Mouse (Mus musculus): Measurements from ENCODE around the gene Dph2.

The Dph2 gene

GRCm38 (mm10) chr4:117912685-117913273 lies 20.9 kb upstream of the Dph2 start:
- DNase-seq (ENCODE audit: inconsistent age in 2 of 2, low spot score in 1 of 2), result no peak

- DNase-seq (ENCODE audit: inconsistent age in 2 of 2, low spot score in 1 of 2), result no peak
Observed at GRCm38 (mm10) chr4:117912131-117912561, 20.3 kb upstream of the Dph2 start.

- DNase-seq (ENCODE audit: inconsistent age in 2 of 2, low spot score in 1 of 2), result no peak
Observed at GRCm38 (mm10) chr4:117908834-117909453, 17.1 kb upstream of the Dph2 start.

GRCm38 (mm10) chr4:117906196-117906595 lies 14.4 kb upstream of the Dph2 start:
- DNase-seq (ENCODE audit: inconsistent age in 2 of 2, low spot score in 1 of 2), result no peak

- DNase-seq (ENCODE audit: inconsistent age in 2 of 2, low spot score in 1 of 2), result no peak
Observed at GRCm38 (mm10) chr4:117904761-117905160, 12.9 kb upstream of the Dph2 start.

- no peak for DNase-seq (ENCODE audit: inconsistent age in 2 of 2, low spot score in 1 of 2)
Observed at GRCm38 (mm10) chr4:117904094-117904493, 12.3 kb upstream of the Dph2 start.

- no peak for DNase-seq (ENCODE audit: inconsistent age in 2 of 2, low spot score in 1 of 2)
Observed at GRCm38 (mm10) chr4:117898111-117898510, 6.3 kb upstream of the Dph2 start.

- DNase-seq (ENCODE audit: inconsistent age in 2 of 2, low spot score in 1 of 2), result no peak
Observed at GRCm38 (mm10) chr4:117896031-117896430, 4.2 kb upstream of the Dph2 start.

- no peak for DNase-seq (ENCODE audit: inconsistent age in 2 of 2, low spot score in 1 of 2)
Observed at GRCm38 (mm10) chr4:117895339-117895738, 3.5 kb upstream of the Dph2 start.

- DNase-seq (ENCODE audit: inconsistent age in 2 of 2, low spot score in 1 of 2), result no peak
Observed at GRCm38 (mm10) chr4:117894601-117895000, 2.8 kb upstream of the Dph2 start.

GRCm38 (mm10) chr4:117893376-117893775 lies 1.5 kb upstream of the Dph2 start:
- DNase-seq (ENCODE audit: inconsistent age in 2 of 2, low spot score in 1 of 2), result peak in 1 of 2 experiments; percentile 75

GRCm38 (mm10) chr4:117890750-117891149 lies 1.1 kb downstream of the Dph2 start:
- DNase-seq (ENCODE audit: inconsistent age in 2 of 2, low spot score in 1 of 2), result no peak

GRCm38 (mm10) chr4:117890031-117890430 lies 1.8 kb downstream of the Dph2 start:
- DNase-seq (ENCODE audit: inconsistent age in 2 of 2, low spot score in 1 of 2), result no peak

- no peak for DNase-seq (ENCODE audit: inconsistent age in 2 of 2, low spot score in 1 of 2)
Observed at GRCm38 (mm10) chr4:117889471-117889870, 2.4 kb downstream of the Dph2 start.

GRCm38 (mm10) chr4:117887920-117888319 lies 3.9 kb downstream of the Dph2 start:
- no peak for DNase-seq (ENCODE audit: inconsistent age in 2 of 2, low spot score in 1 of 2)

- DNase-seq (ENCODE audit: inconsistent age in 2 of 2, low spot score in 1 of 2), result peak; percentile 95 to 97
Observed at GRCm38 (mm10) chr4:117887133-117887532, 4.7 kb downstream of the Dph2 start, which contains the start of gene Atp6v0b. Gene Atp6v0b, minus strand, starts transcription at chr4:117887333.

GRCm38 (mm10) chr4:117886644-117887043 lies 5.2 kb downstream of the Dph2 start:
- no peak for DNase-seq (ENCODE audit: inconsistent age in 2 of 2, low spot score in 1 of 2)

GRCm38 (mm10) chr4:117885994-117886393 lies 5.8 kb downstream of the Dph2 start:
- no peak for DNase-seq (ENCODE audit: inconsistent age in 2 of 2, low spot score in 1 of 2)

GRCm38 (mm10) chr4:117885093-117885492 lies 6.7 kb downstream of the Dph2 start:
- no peak for DNase-seq (ENCODE audit: inconsistent age in 2 of 2, low spot score in 1 of 2)

- no peak for DNase-seq (ENCODE audit: inconsistent age in 2 of 2, low spot score in 1 of 2)
Observed at GRCm38 (mm10) chr4:117884146-117884545, 7.7 kb downstream of the Dph2 start.

- DNase-seq (ENCODE audit: inconsistent age in 2 of 2, low spot score in 1 of 2), result peak; percentile 71 to 87
Observed at GRCm38 (mm10) chr4:117882701-117883691, 8.8 kb downstream of the Dph2 start, which contains the start of gene B4galt2. Gene B4galt2, minus strand, starts transcription at chr4:117883487.
